Mouse (Mus musculus): ENCODE data around the gene Dnajb2. TPM values are rescaled to one million over a fixed set of nuclear protein-coding genes. Genes with fewer than 3 reads are reported as not detected.

Dnajb2 gene
- total RNA-seq, 2 experiments from 2014 or later: 91.6 to 97.6 TPM

DNA sequence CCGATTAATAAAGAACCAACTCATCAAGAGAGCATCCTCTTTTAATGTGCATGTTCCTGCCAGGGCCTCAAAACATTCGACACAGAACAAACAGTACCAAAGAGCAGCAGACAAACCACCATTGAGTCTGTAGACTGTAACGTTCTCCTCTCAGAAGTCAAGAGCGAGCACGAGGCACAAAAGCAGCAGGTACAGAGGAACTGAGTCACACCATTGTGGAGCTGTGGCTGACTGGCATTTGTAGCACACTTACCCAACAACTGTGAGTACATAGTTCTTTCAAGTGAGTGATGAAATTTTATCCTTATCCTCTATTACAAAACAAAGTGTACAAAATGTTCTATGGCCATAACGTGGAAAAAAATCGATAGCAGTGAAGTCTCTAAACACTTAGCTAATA lies 48.7 kb downstream of the Dnajb2 start:
- intact Hi-C loops (cut with DNase I): no loop called here
- no peak for DNase-seq (ENCODE audit: low spot score in 2 of 2)

DNA sequence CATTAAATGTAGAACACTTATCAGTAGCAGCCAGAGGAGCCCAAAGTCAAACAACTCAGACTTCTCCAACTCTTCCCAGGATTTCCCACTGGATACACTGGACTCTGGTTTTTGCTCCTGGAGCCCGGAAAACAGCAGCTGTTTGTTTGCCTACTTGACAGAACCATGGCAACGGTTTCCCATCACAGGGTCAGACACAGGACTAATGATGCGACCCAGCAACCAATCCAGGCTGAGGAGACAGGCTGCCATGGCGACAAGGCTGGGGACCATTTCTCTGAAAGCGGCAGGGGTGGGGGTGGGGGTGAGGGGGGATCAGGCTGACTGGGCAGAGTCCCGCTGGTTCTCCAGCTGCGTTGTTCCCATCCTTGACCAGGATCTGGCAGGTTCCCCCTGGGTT lies 53.2 kb downstream of the Dnajb2 start:
- peak in 1 of 2 experiments; percentile 23 for DNase-seq (ENCODE audit: low spot score in 2 of 2)
- intact Hi-C loops (cut with DNase I): no loop called here

DNA sequence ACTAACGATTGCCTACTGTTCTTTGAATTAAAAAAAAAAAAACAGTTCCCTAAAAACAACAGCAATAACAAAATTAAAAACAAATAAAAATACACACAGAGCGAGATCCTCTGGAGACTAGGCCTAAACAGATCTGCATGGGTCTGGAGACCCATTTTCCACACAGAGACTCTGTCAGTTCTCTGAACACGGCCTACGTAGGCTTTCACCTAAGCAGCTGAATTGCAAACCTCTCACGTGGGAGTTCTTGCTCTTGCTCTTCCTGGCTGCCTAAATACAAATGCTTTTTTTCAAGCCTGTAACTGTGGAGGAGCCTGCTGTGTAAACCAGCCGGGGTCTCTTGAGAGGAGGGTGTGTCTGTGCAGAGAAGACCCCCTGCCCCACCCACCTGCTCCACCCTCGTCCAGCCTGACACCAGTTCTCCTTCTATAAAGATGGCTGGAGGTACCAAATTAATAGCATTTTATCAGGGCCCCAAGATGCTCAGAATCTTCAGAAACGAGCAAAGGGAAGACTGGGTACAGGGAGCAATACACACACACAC lies 53.8 kb downstream of the Dnajb2 start:
- peak in 1 of 2 experiments; percentile 13 for DNase-seq (ENCODE audit: low spot score in 2 of 2)
- intact Hi-C loops (cut with DNase I): loop anchor here (2.0 kb wide), 2 partner anchors 27 to 35 kb away; no protein-coding TSS in a partner anchor

DNA sequence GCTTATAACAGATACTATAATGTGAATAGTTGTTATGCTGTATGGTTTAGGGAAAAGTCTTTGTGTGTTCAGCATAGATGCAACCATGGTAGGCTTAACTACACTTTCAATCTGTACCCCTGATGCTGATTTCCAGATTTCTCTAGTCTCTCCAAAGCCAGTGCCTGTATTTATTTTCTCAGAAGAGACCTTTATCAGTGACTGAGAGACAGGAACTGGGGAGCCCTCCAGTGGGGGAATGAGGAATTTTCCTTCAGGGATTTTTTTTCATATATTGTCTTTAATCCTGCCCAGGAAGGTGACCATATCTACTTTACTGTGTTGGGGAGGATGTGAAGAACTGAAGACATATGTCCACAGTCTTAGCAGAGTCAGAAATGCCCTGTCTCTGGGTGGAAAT lies 54.4 kb downstream of the Dnajb2 start:
- no peak for DNase-seq (ENCODE audit: low spot score in 2 of 2)
- intact Hi-C loops (cut with DNase I): loop anchor here (2.0 kb wide), 2 partner anchors 28 to 36 kb away; no protein-coding TSS in a partner anchor

DNA sequence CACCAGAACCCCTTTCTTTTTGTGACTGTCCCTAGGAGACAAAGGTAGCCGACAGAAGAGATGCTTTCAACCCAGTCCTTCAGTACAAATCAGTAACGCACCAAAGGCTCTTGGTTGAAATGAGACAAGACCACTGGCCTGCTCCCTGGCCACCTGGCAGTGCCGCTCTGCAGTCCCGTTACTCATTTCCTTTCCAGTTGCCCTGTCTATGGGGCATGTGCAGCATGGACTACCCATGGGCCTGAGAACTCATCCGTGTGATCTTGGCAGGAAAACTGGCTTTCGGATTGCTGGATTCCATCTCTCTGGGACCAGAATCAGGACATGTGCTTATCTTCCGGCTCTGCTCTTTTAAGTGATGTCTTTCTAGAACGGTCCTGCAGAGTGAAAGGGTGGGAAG lies 55.1 kb downstream of the Dnajb2 start:
- intact Hi-C loops (cut with DNase I): loop anchor here (2.0 kb wide), 2 partner anchors 29 to 37 kb away; no protein-coding TSS in a partner anchor
- DNase-seq (ENCODE audit: low spot score in 2 of 2): no peak

DNA sequence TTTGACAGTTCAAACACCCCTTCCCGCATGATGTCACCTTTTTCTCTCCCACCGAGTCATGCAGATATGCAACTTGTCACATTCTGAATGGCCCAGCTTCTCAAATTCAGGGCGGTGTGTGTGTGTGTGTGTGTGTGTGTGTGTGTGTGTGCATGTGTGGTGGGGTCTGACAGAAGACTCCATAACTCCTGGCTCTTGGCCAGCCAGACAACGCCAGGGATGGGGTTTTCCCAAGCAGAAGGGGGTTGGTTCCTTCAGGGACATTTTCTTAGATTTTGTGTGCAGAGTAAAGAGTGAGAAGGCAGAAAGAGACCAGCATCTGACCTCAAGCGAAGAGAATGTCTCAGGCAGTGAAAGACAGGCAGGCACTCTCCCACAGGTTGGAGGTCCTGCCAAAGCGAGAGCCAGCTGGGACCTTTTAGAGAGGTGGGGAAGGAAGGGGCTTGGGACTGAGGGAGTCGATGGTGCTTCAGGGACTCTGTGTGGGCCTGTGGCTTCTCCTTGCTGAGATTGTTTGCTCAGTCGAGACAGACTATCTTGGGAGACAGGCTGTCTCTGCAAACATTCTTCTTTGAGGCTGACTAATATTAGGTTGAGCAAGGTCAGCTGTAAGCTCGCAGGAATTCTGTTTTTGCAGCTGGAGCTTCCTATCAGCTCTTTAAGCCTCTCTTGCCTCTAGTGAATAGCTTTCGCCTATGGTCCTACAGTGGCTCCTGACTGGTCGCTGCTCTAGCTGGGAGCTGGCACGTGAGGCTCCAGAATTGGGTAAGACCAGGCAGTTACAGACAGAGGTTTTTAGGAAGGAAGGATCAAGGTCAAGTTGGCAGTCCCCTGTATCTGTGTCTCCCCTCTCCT lies 56.5 kb downstream of the Dnajb2 start:
- intact Hi-C loops (cut with DNase I): no loop called here
- no peak for DNase-seq (ENCODE audit: low spot score in 2 of 2)

DNA sequence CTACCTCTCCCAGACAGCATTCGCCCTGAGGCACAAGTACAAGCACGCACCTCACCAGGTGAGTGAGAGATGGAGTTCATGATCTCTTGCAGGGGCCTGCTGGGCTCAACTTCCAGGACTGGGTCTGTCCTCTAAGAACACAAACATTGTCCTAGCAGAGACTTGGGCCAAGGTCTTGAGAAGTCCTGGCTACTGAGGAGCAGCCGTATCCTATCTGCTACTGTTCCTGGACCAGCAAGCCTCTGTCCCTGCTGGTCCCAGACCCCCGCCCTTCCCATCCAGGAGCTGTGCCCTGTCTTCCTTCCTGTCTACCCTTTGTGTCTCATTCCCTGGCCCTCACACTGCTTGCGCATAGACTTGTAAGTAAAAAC lies 57.1 kb downstream of the Dnajb2 start:
- DNase-seq (ENCODE audit: low spot score in 2 of 2): no peak
- intact Hi-C loops (cut with DNase I): no loop called here

DNA sequence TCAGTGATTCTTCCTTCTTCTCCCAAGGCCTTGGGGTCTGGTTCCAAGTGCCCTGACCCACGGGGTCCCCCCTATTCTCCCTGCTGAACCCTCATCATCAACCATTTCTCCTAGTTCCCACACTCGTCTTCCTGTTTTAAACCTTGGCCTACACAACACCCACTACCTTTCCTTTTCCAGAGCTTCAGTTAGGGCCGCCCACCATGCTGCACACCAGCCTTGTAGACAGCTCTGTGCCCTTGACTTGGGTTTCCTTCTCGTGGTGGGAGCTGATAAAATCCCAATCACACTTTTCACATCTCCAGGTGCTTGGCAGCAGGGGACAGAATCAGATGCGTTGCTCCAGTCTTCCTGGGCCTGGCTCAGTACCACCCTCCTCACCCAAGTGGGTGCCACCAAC lies 58.1 kb downstream of the Dnajb2 start:
- DNase-seq (ENCODE audit: low spot score in 2 of 2): peak in 1 of 2 experiments; percentile 49
- intact Hi-C loops (cut with DNase I): no loop called here

Small RNA genes lying within 50 kb of the gene (microRNA-seq; reads per million reads assigned to microRNA genes)
- not detected for gene Gm27943

Other genes starting within 250 kb of the Dnajb2 start
- 1 to 10 TPM; 1.7 to 3.4 TPM for gene Nhej1, start 111.2 kb upstream of the Dnajb2 start, total RNA-seq (2021)
- under 1 TPM; 0.84 to 0.88 TPM for gene Slc23a3, start 102.5 kb upstream of the Dnajb2 start, total RNA-seq (2021)
- gene Cnppd1, start 93.7 kb upstream of the Dnajb2 start, total RNA-seq (2021): 10 to 100 TPM; 28.8 to 32.6 TPM
- 100 to 1,000 TPM; 184 to 202 TPM for gene Retreg2, start 93.6 kb upstream of the Dnajb2 start, total RNA-seq (2021)
- gene Zfand2b, start 67.8 kb upstream of the Dnajb2 start, total RNA-seq (2021): 10 to 100 TPM; 25.9 to 30.1 TPM
- gene Abcb6, start 56.0 kb upstream of the Dnajb2 start, total RNA-seq (2021): 10 to 100 TPM; 22.8 to 24.7 TPM
- 10 to 100 TPM; 21.6 to 31.7 TPM for gene Ankzf1, start 44.3 kb upstream of the Dnajb2 start, total RNA-seq (2021)
- gene Atg9a, start 44.2 kb upstream of the Dnajb2 start, total RNA-seq (2021): 100 to 1,000 TPM; 138 to 146 TPM
- 10 to 100 TPM; 10.4 to 15.8 TPM for gene Glb1l, start 25.6 kb upstream of the Dnajb2 start, total RNA-seq (2021)
- 10 to 100 TPM; 80.3 to 85.9 TPM for gene Stk16, start 25.6 kb upstream of the Dnajb2 start, total RNA-seq (2021)
- 100 to 1,000 TPM; 579 to 672 TPM for gene Tuba4a, start 16.5 kb upstream of the Dnajb2 start, total RNA-seq (2021)
- gene A630095N17Rik, start 4.3 kb upstream of the Dnajb2 start, total RNA-seq (2021): not detected
- gene Ptprn, start 28.1 kb downstream of the Dnajb2 start, total RNA-seq (2021): 100 to 1,000 TPM; 468 to 499 TPM
- gene Resp18, start 42.0 kb downstream of the Dnajb2 start, total RNA-seq (2021): 100 to 1,000 TPM; 122 to 146 TPM
- 10 to 100 TPM; 51.9 to 55.9 TPM for gene Dnpep, start 81.6 kb downstream of the Dnajb2 start, total RNA-seq (2021)
- gene Des, start 123.9 kb downstream of the Dnajb2 start, total RNA-seq (2021): 1 to 10 TPM in 1 of 2 experiments, under 1 TPM in 1; 0.84 to 1.5 TPM
- 100 to 1,000 TPM; 173 to 212 TPM for gene Speg, start 138.9 kb downstream of the Dnajb2 start, total RNA-seq (2021)
- gene Gmppa, start 199.5 kb downstream of the Dnajb2 start, total RNA-seq (2021): 10 to 100 TPM; 50.0 to 59.0 TPM
- 10 to 100 TPM; 13.2 to 15.7 TPM for gene Asic4, start 214.0 kb downstream of the Dnajb2 start, total RNA-seq (2021)
- gene Chpf, start 242.9 kb downstream of the Dnajb2 start, total RNA-seq (2021): 10 to 100 TPM; 75.3 to 86.3 TPM
- gene Tmem198, start 243.1 kb downstream of the Dnajb2 start, total RNA-seq (2021): 100 to 1,000 TPM in 1 of 2 experiments, 10 to 100 TPM in 1; 94.2 to 105 TPM

Data from left cerebral cortex, postnatal 36 days (tissue).